Mouse (Mus musculus) small intestine, adult 2 months (tissue): ENCODE data around the gene Dnase1l2.

Source experiments
- CTCF ChIP-seq: fragments of 200-500 bp; IDR thresholded peaks from 2 replicates; pipeline ENCODE4 v1.5.1; 2012; ENCODE audit warnings: low read depth, mild to moderate bottlenecking, control low read depth, inconsistent platforms, low read length, moderate library complexity, mixed read lengths; ENCODE audit not compliant: insufficient replicate concordance, insufficient read length; ENCODE audit errors: extremely low read depth
- POLR2A ChIP-seq: fragments of 200-500 bp; IDR thresholded peaks from 2 replicates; pipeline ENCODE4 v1.6.1; 2012; ENCODE audit warnings: low read depth, mild to moderate bottlenecking, control low read depth, inconsistent platforms, low read length, moderate library complexity

GRCm38 (mm10) chr17:24454218-24454755 is 11.4 kb upstream of the Dnase1l2 start:
- TF ChIP-seq POLR2A: no peak
- TF ChIP-seq CTCF: no peak
